Mouse (Mus musculus) erythroblast, adult 5-6 weeks (primary cell): ENCODE results near the gene Bicra. TPM values are rescaled to one million over a fixed set of nuclear protein-coding genes. Genes with fewer than 3 reads are reported as not detected.

Experiments used
- ATAC-seq: replicated peaks from 2 replicates; pipeline ENCODE4 v1.8.0; 2016; ENCODE audit warnings: moderate number of reproducible peaks, mild to moderate bottlenecking, moderate TSS enrichment, inconsistent platforms; ENCODE audit not compliant: poor library complexity, low FRiP score, severe bottlenecking
- total RNA-seq, 2 experiments: library from RNA; stranded (forward) in 1 of 2; stranded (reverse) in 1 of 2; fragments of 150-400 nt in 1 of 2; fragments of 200-764, 138-1000 nt in 1 of 2; gene quantifications; 2 replicates each; pipeline versions ENCODE4 v1.2.3 to v1.2.4; 2015 to 2017; ENCODE audit warnings: low replicate concordance in 2 of 2

The Bicra gene
- total RNA-seq, 2 experiments from 2014 or later = 2.2 to 20.9 TPM

- ATAC-seq = peak; percentile 13
Measured at GRCm38 (mm10) chr7:16048675-16049575, 1.2 kb upstream of the Bicra start.

DNA sequence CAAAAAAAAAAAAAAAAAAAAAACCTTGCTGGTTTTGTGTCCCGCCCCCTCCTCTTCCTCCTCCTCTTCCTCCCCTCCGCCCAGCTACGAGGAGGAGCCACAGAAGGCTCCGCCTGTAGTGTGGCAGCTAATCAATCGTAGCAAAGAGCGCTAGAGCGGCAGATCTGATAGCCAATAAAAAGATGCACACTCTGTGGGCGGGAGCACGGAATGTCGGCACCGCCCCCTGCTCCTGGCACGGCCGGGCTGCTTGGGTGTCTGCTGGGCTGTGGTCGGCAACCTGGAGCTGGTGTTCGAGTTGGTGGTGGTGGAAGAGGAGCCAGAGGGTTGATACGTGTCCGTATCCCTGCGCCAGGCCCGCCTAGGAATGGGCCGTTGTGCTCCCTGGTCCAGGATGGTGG is 443 bp upstream of the Bicra start:
- peak; percentile 80 for ATAC-seq

DNA sequence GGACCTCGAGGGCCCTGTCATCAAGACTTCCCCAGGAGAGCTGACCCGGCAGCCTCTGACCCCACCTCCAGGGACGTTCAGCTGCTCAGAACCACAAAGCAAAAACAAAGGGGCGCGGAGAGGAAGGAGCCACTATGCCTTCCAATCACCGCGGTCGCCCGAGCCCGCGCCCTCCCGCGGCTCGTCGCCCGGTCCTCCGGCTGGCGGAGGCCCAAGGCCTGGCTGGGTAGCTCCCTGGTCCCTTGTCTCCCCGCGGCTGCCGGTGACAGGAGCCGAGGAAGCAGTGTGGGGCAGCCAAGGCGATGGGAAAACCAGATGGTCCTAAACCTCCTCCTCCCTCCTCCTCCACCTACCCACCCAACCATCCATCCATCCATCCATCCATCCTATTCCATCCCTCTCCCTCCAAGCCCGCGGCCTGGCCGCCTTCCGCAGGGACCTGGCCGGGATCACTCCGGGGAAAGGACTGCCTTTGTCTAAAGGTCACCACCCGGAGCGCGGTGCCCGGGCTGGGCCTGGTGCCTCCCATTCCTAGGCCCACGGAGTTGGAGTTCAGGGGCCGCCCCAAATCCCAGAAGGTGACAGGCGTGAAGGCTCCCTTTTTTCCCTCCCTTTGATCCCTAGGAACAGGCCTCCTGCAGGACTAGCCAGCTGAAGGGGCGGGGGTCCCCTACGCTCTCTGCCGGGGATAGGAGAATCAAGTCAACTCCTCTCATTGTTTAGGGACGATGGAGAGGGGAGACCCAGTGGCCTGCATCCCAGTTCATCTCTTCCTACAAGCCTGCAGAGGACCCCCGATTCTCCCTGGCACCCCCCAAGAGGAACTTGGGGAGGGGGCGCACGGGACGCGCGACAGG is 1.0 kb downstream of the Bicra start:
- ATAC-seq = peak; percentile 12

DNA sequence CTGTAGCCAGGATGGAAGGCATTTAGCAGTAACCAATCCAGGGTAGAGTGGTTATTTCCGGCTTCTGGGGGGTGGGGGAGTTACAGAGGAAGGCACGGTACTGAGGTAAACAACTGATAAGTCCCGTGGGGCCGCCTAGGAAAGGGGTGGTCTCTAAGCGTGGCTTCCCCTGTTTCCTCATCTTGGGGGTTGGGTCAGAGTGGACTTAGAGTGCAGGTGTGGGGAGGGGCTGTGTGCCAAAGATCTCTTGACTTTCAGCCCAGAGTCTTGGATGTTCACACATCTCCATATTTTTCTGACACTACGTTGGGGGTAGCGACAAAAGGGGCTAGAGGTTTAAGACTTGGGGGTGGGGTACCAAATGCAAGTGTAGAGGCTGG is 1.6 kb downstream of the Bicra start:
- no peak for ATAC-seq

- ATAC-seq = no peak
Measured at GRCm38 (mm10) chr7:16045538-16045937, 2.2 kb downstream of the Bicra start.

DNA sequence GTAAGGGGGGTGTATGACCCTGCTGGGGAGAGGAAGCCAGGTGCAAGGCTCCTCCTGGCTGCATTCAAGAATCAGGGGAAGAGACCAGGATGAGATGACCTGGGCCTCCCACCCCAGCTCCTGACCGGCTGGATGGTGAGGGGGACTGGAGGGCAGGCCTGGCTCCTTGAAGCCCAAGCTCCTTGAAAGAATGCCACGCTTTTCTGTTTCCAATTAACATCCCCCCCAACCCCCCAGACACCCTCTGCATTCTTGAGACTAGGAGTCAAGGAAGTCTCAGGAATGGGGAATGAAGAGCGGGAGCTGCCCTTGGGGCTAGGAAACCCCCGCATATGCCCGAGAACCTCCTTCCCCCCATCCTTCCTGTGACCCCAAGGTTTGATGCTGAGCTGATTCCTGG is 3.2 kb downstream of the Bicra start:
- no peak for ATAC-seq

- ATAC-seq = no peak
Measured at GRCm38 (mm10) chr7:16043861-16044435, 3.8 kb downstream of the Bicra start.

DNA sequence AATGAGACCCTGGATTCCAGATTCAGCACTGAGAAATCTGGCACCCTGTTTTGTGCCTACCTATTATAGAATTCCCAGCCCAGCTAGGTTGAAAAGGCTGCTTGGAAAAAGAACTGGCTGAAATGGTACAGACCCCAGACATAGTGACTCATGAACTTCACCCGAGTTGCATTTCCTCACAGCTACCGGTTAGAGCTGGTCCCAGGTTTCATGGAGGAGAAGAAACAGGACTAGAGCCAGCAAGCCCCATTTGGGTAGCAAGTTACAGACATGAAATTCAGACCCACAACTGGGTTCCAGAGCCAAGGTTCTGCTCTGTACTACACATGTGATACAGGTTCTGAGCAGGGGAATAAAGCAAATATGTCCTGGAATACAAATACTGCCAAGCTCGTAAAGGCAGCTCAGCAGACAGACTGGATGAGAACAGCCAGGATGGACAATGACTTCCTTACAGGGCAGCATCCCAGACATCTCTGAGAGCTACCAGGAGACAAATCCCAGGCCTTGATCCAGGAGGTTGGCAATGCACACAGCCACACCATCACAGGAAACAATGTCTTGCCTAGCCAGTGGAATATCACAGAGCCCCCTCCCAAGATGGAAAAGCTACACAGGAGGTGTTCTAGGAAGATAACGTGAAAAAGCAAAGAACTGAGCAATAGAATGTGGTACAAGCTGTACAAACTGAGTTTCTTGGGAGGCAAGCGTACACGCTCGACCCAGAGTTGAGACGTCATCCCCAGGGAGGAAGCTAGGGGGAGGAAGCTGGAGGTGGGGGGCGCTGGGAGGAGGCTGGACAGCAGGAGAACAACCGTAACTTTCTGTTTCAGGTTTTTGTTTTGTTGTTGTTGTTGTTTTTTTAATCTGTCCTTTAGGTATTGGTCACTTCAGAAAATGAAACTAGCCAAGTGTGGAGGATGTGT is 4.6 kb downstream of the Bicra start:
- ATAC-seq = no peak

- ATAC-seq = no peak
Measured at GRCm38 (mm10) chr7:16041208-16041607, 6.5 kb downstream of the Bicra start.

- ATAC-seq = no peak; the same call in 1 of the 2 replicates
Measured at GRCm38 (mm10) chr7:16039363-16039762, 8.4 kb downstream of the Bicra start.

GRCm38 (mm10) chr7:16036972-16037371 is 10.7 kb downstream of the Bicra start:
- no peak for ATAC-seq

DNA sequence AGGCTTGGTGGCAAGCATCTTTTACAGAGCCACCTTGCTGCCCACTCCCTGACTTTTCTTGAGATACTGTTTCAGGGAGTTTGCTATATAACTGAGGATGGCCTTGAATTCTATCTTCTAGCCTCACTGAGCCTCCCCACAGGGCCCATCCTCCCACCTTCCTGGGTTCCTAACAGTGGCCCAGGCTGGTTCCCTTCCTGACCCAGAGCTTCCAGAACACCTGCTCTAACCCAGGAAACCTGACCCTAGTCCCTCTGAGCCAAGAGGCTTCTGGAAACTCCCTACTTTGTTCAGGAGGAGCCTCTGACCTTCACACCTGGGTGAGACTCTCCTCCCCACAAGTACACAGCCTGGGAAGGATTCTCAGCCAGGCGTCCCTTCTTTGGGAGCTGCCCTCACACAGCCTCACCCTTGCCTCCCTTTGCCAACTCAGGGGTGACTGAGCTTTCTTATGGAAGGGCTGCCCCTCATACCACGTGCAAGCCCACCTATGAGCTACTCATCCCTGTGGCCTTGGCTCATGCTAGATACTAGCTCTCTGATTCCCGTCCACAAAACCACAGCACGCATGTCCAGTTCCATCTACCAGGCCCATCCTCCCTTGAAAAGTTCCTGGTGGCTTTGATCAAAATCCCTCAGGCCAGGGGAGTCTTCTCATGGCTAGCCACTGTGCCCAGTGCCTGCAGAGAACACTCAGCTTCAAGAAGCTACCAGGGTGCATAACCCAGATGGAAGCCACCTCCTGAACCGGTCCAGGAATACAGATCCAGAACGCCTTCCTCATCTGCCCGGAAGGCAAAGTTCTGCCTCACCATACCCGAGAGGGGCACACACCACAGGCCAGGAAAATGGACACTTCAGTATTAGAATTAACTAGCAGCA is 13.9 kb downstream of the Bicra start:
- ATAC-seq = no peak

GRCm38 (mm10) chr7:16033059-16033458 is 14.7 kb downstream of the Bicra start:
- ATAC-seq = no peak

- no peak for ATAC-seq
Measured at GRCm38 (mm10) chr7:16031072-16031471, 16.6 kb downstream of the Bicra start.

- ATAC-seq = no peak
Measured at GRCm38 (mm10) chr7:16028102-16028927, 19.4 kb downstream of the Bicra start.

- ATAC-seq = no peak
Measured at GRCm38 (mm10) chr7:16024603-16025222, 23.0 kb downstream of the Bicra start.
